Mouse (Mus musculus): ENCODE data around the gene Irak3. TPM values are rescaled to one million over a fixed set of nuclear protein-coding genes. Genes with fewer than 3 reads are reported as not detected.
"Not testable (repeated sequence)": the region's sequence is repeated elsewhere in the genome, so short reads cannot be mapped to it uniquely, and the experiment has no call there.

Irak3 gene
- total RNA-seq (2021) = 1 to 10 TPM; 3.1 to 4.6 TPM

- intact Hi-C loops (cut with DNase I) = loop anchor here (5.0 kb wide), 1 partner anchor 555 kb away; no protein-coding TSS in a partner anchor
- DNase-seq = peak; percentile 86 to 91
These were observed at the start of gene Irak3 for GRCm38 (mm10) chr10:120201961-120202402. TSS of gene Irak3 (minus strand) at chr10:120202130.

- intact Hi-C loops (cut with DNase I) = no loop called here
- no peak for DNase-seq
These were observed 49.2 kb upstream of the Irak3 start for GRCm38 (mm10) chr10:120250911-120251683.

DNA sequence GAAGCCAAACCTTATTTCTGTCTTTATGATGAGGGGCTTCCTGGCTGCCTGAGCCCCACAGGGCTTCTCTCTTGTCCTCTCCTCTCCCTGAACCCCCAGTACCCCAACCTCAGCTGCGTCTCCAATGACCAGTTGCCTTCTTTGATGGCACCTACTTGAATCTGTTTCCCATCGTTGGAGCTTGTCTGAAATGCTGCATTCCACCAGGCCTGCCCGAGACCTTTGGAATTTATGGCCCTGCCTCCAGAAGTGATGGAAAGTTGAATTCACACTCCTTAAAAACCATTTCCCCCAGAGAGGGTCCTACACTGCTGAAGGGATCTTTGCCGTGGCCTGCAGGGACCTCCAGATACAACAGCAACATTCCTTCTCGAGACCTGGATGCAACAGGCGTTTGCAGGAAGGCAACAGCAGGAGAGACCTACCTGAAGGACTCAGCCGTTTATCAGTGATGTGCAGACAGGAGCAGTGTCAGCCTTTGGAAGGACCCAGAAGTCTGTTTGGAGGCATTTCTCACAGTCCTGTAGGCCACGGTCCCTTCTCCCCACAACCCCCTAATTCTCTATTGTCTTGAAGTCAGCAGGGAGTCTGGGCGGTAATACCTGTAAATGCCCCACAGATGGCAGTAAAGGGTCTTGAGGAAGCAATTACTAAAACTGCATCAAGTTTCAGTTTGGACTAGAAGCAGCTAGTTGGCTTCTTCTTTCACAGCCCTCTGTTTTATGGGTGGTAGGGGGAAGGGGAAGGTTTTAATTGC lies 45.2 kb upstream of the Irak3 start:
- intact Hi-C loops (cut with DNase I) = loop anchor here (5.0 kb wide), 2 partner anchors 620 to 1010 kb away; no protein-coding TSS in a partner anchor
- DNase-seq = peak; percentile 40 to 41

DNA sequence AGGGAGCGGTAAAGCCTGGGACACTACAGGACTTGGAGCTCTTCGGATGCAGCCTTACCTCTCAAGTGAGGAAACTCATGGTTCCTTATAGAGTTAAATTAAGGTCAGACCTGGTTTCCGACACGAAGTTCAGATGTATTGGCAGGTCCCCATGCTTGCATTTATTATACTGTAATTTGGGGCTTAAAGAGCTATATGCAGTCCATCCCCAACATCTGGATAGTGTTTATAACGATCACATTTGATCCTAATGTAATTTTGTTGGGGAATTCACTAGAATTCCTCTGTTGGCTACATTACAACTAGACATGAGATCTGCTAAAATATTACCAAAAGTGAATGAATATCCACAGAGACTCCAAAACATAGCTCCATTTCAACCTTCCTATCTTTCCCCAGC lies 43.8 kb upstream of the Irak3 start:
- intact Hi-C loops (cut with DNase I) = loop anchor here (5.0 kb wide), 2 partner anchors 622 to 1012 kb away; no protein-coding TSS in a partner anchor
- no peak for DNase-seq

GRCm38 (mm10) chr10:120242421-120242820 lies 40.5 kb upstream of the Irak3 start:
- DNase-seq = no peak
- intact Hi-C loops (cut with DNase I) = no loop called here

DNA sequence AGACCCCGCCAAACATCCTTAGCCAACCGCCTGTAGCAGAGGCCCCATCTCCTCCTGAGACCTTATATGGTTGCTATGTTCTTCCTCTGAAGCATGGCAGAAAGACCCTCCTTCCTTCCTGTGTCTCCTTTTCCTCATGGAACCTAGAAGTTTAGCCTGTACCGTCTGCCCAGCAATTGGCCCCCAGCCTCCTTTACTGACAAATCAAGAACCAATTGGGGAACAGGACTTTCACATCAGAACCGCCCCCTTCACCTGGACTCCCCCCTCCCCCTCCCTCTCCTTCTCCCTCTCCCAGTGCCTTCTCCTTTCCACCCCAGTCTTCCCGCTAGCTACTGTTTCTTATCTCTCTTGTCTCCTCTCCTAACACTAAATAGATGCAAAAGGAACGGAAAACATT lies 37.5 kb upstream of the Irak3 start:
- intact Hi-C loops (cut with DNase I) = no loop called here
- no peak for DNase-seq

- intact Hi-C loops (cut with DNase I) = no loop called here
- no peak for DNase-seq
These were observed 36.3 kb upstream of the Irak3 start for GRCm38 (mm10) chr10:120238241-120238640.

DNA sequence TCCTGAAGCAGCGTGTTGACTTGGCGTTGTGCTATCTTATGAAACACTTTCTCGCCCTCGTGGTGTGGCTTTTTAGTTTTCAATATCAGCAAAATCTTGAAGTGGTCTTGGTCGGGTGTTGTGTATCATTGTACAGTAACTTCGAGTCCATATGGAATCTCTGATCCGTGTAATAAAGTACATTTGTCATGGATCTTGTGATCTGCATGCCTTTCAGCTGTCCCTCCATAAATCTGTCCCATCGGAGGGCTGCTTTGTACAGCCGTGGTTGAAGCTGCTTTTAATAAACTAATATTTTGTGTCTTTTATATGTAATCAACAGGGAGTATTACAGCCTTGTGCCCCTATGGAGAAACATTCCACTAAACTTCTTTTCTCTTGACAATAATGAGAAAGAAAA lies 34.9 kb upstream of the Irak3 start:
- intact Hi-C loops (cut with DNase I) = no loop called here

DNA sequence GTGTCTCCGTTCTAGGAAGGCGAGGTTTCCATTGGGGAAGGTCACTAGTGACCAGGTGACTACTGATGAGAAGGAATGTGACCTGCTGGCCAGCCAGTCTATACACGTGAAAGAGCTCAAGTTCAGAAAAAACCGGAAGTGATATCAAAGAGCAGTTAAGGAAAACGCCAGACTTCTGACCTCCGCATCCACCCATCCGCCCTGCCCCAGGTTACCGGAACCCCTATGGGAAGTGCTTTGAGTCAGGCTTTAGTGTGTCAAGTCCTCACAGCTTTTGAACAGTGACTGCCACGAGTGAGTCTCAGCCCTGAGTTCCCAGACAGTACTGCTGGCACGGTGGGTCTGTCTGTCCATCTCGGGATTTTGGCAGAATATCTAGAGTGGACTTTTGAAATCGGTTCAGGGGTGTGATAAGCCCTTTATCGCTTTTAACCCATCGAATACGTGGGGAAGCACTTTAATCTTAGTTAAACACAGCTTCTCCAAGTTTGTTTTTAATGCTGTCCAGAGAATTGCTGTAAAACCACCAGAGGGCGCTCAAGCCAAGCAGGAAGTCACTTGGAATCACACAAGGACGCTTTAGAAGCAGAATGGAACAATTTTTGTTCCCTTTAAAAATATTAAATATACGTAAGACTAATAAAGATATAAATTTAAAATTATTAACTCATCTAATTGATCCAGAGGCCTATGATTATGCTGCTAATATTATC lies 31.9 kb upstream of the Irak3 start:
- intact Hi-C loops (cut with DNase I) = no loop called here
- DNase-seq = peak; percentile 55 to 66

More for the DNA sequence above, 34.9 kb upstream of the Irak3 start:
- DNase-seq = no peak

DNA sequence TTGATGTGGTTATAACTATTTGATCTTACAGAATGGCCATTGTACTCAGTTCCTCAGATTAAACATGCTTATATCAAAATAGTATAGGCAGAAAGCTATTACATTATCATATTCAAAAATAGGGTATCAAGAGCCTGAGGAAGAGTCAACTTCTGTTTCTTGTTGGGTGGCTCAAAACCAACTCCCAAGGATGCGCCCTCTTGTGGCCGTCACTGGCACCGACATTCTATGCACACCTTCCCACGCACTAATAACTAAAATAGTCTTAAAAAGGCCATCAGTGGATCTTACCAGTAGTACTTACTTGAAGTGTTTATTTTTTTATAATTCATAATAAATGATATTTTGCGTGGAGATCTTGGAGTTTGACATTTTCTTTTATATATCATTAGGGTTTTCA lies 29.8 kb upstream of the Irak3 start:
- intact Hi-C loops (cut with DNase I) = no loop called here
- DNase-seq = peak; percentile 59 to 79

GRCm38 (mm10) chr10:120226871-120227661 lies 25.1 kb upstream of the Irak3 start, which contains the start of gene Llph:
TSS of gene Llph (plus strand) at chr10:120227070.
- peak; percentile 86 to 87 for DNase-seq
- intact Hi-C loops (cut with DNase I) = no loop called here

- intact Hi-C loops (cut with DNase I) = no loop called here
- no peak for DNase-seq
These were observed 18.8 kb upstream of the Irak3 start for GRCm38 (mm10) chr10:120220776-120221175.

GRCm38 (mm10) chr10:120219578-120220359 lies 17.8 kb upstream of the Irak3 start:
- DNase-seq = no peak
- intact Hi-C loops (cut with DNase I) = no loop called here

GRCm38 (mm10) chr10:120218996-120219395 lies 17.1 kb upstream of the Irak3 start:
- intact Hi-C loops (cut with DNase I) = no loop called here
- DNase-seq = no peak

DNA sequence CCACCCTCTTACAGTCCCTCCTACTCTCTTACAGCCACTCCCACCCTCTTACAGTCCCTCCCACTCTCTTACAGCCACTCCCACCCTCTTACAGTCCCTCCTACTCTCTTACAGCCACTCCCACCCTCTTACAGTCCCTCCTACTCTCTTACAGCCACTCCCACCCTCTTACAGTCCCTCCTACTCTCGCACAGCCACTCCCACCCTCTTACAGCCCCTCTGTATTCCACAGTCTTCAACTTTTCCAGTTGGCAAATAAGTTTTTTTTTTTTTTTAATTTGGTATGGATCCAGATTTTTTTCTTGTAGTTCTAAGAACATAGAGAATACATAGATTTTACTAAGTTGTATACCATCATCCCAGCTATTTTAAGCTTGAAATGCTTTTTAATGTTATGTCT lies 15.2 kb upstream of the Irak3 start:
- intact Hi-C loops (cut with DNase I); DNase-seq: not testable (repeated sequence)

DNA sequence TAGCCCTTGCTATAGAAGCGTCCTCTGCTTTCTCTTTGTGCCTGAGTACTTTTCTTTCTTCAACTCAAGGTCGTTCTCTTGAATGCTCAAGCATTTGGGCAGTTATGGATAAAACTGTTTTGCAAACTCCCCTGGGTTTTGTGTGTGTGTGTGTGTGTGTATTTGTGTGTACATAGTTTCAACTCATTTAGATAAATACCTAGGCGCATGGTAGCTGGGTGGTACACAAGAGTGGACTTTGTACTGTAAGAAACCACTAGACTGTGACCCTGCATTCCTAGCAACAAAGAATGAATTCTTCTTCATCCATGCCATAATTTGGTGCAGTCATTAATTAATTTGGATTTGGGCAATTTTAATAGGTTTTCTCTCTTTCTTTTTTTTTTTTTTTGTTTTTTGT lies 8.2 kb upstream of the Irak3 start:
- intact Hi-C loops (cut with DNase I) = no loop called here
- DNase-seq = no peak

DNA sequence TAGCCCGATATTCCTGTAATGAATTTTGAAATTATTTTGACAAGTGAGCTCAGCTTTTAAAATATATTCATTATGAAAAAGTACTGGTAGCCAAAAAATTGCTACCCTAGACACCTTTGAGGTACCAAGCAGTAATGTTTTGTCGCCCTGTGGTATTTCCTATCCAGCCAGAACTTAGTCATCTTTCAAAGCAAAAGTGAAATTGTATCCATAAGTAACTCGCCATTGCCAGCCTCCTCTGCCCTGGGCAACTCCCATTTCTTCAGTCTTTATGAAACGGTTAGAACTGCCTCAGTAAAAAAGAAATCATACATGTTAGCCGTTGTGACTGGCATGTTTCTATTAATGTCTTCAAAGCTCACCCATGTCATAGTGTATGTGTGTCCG lies 7.6 kb upstream of the Irak3 start:
- intact Hi-C loops (cut with DNase I) = loop anchor here (5.0 kb wide), 1 partner anchor 97 kb away; the partner anchor contains the start of gene Helb
- DNase-seq = no peak

- intact Hi-C loops (cut with DNase I) = loop anchor here (5.0 kb wide), 1 partner anchor 97 kb away; the partner anchor contains the start of gene Helb
- peak; percentile 86 for DNase-seq
These were observed 6.9 kb upstream of the Irak3 start for GRCm38 (mm10) chr10:120208575-120209538.
